Mouse (Mus musculus): ENCODE results near the gene Cacnb2.

Gene Cacnb2

DNA sequence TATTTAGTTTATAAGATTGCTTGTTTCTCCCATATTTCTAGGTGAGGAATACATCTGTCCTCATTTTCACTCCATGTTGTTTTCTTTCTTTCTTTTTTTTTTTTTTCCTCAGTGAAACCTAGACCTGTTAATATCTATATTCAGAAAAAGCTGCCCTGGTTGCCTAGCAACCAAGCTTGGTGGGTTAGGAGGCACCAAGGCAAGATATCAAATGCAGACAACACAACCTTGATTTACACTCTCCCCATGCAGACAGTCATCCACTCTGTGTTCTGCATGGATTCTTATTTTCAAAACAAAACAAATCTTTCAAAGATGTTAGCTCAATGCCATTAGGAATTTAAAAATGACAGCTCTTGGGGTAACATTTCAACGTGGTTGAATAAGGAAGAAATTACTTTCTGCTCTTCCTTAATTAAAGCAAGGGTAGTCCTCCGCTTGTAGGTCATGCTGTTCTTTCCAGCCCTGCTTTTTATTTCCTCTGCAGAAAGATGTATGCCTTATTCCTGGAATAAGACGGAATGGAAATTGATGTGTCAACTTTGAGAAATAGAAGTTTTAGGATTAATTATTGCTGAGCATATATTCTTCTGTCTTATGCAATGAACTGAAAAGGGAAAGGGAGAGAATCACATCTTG, 172.1 kb downstream of the Cacnb2 start:
- DNase-seq: no peak

- DNase-seq: no peak
Observed at GRCm38 (mm10) chr2:14787983-14788382, 185.1 kb downstream of the Cacnb2 start.

DNA sequence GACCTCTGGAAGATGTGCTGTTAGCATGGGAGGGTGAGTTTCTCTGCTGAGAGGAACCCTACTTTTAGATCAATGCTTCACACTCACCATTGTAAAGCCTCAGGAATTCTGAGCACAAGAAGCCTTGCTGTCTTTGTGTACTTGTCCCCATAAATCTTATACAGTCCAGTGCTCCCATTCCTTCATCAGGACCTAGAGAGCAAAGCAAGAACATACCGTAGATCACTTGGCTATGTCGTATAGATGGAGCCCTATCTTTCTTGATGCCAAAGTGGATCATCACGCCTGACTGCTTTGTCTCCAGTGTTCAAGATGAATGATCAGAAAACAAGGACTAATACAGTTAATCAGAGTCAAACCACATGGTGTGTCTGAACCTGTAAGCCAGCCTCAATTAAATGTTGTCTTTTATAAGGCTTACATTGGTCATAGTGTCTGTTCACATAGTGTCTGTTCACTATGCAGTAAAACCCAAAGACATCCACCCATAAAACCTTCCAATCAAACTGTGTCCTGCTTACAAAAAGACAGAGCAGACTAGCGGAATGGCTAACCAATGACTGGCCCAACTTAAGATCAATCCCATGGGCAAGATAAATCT, 198.7 kb downstream of the Cacnb2 start:
- DNase-seq: no peak

- DNase-seq: no peak
Observed at GRCm38 (mm10) chr2:14807650-14808347, 204.9 kb downstream of the Cacnb2 start.

- no peak for DNase-seq
Observed at GRCm38 (mm10) chr2:14814977-14815376, 212.1 kb downstream of the Cacnb2 start.

- no peak for DNase-seq
Observed at GRCm38 (mm10) chr2:14818651-14819050, 215.8 kb downstream of the Cacnb2 start.

DNA sequence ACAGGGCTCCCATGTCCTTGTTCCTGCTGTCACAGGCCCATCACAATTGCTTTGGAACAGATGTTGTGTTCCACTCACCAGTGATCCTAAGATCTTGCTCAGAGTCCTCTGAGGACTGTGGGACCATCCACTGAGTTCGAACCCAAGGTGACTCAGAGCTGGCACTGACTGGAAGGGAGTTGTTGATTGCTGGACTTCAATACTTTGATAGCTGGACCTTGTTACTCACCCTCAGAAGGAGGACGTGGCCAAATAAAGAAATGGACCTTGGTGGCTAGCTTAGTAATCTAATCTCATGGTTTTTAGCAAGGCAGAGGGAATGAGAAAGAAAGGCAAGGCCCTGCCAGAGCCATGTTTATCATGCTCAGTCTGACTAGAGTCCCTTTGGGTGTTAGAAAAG, 218.1 kb downstream of the Cacnb2 start:
- DNase-seq: no peak

DNA sequence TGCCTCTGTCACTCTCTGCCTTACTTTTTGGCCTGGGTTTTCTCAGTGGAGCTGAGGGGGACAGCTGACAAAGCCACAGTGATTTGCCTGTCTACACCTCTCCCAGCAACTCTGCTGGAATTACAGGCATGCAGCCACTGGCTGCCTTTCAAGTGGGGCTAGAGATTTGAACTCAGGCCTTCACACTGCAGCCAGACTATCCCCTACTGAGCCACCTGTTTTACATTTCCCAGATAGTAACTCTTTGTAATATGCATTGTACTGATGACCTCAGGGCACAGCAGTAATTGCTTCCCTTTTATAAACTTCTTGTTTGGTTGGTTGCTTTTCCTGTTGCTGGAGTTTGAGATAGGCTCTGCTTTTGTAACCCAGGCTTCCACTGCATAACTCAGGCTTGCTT, 220.2 kb downstream of the Cacnb2 start:
- no peak for DNase-seq

DNA sequence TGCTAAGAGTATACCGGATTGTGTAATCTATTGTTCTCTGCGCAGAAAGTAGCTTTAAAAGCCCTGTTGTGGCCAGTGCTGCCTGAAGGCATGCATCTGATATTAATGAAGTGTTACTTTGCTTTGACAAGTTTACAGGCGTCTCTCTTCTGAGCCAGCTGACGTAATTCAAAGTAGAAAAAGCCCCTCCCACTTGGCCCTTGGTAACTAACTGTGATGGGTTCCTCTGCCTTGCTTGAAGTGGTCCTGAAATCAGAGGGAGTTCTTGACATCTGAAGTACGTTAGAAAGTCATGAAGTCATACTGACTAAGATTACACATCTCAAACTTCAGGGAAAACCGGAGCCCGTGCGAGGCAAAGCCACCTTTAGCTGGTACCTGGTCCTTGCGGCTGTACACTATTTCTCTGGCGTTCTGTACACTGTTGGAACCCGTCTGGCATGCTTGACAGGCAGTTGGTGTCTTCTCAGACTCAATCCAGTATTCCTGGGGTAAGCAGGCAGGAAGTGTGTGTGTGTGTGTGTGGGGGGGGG, 221.0 kb downstream of the Cacnb2 start:
- DNase-seq: no peak

- no peak for DNase-seq
Observed at GRCm38 (mm10) chr2:14825146-14825545, 222.3 kb downstream of the Cacnb2 start.

DNA sequence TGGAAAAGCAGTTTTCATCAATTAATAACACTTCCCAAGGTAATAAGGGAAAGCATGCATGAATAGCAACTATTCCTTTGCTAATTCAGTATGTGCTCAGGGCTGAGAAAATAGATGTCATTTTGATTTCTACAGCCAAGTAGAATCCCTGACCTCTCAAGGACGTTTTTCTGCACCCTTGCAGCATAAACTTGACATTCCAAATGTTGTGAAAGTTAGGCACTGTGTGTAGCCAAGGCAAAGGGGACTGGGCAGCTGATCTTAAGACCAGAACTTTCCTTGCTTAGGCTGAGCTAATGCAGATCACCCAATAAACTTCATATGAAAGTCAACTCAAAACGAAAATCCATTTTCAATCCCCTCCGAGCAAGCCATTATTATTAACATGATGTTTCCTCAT, 226.6 kb downstream of the Cacnb2 start:
- DNase-seq: no peak

DNA sequence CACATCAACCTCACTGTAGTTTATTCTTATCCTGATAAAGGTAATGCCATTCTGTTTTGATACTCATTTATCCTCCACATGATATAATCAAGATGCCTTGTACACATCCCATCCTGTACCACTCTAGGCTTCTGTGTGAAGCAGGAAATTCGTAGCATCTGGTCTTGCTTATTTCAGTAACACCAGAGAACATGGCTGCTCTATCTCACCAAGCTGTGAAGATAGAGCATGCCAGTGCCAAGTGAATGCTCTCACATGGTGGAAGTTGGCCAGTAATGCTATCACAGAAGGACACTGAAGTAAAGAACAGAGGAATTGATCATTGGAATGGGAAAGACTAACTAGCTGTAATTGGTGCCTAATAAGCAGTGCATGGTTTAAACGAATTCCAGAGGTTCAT, 228.4 kb downstream of the Cacnb2 start:
- no peak for DNase-seq

DNA sequence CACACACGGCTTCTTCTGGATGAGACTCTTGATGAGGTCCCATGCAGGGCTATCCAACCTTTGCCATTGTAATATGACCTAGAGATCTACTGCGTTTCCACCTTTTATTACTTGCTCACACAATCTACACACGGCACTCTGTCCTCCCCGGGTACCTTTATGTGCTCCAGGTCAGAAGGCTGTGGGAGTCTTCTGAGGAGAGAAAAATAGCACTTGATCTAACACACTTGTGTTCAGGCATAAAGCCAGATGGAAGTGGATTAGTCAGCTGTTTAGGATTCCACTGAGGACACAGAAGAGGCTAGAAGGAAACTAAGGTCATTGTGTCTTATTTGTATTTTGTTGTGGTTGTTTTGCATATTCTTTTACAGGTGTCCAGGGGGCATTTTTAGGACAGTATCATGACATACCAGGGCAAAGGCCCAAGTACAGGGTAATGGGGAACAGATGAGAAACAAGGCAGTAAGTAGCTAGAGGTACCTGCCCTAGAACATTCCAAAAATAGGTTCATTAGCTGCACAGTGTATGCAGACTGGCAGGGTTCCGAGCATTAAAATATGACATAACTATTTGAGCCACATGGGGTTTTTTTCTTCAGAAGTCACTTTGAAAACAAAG, 231.9 kb downstream of the Cacnb2 start:
- no peak for DNase-seq

GRCm38 (mm10) chr2:14841272-14841671, 238.4 kb downstream of the Cacnb2 start:
- DNase-seq: no peak

DNA sequence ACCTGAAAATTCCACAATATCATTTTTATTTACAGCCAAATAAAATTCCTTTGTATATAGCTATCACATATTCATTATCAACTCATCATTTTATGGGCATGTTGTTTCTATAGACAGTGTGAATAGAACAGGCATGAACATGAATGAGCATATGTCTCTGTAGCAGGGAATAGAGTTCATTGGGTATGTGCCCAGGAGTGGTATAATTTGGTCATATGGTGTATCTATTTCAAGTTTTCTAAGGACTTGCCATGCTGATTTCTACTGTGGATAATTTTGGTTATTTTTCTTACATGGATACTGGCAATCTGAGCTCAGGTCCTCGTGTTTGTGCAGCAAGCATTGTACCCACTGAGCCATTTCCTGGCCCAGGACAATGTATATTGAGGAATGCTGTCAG, 243.8 kb downstream of the Cacnb2 start:
- DNase-seq: no peak

- no peak for DNase-seq
Observed at GRCm38 (mm10) chr2:14847188-14847587, 244.3 kb downstream of the Cacnb2 start.

GRCm38 (mm10) chr2:14850831-14851230, 247.9 kb downstream of the Cacnb2 start:
- no peak for DNase-seq

- peak; percentile 45 to 59 for DNase-seq
Observed at GRCm38 (mm10) chr2:14851383-14851782, 248.5 kb downstream of the Cacnb2 start.

GRCm38 (mm10) chr2:14854054-14854453, 251.2 kb downstream of the Cacnb2 start:
- DNase-seq: no peak

DNA sequence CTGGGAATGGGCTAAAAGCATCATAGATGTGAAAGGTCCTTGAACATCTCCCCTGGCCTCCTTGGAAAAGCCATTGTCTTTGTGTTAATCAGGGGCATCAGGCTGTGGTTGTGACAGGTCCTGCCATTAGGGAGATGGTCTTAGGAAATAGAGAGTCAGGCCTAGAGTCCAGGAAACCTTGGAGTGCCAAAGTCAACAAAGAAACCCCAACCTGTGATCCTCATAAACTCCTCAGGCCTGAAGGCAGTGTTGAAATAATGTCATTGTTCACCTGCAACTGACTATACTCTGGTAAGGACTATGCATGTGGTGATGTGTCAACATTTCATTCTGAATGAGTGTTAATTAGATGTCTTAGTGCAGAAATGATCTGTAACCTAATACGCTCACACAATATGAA, 255.4 kb downstream of the Cacnb2 start:
- DNase-seq: no peak

DNA sequence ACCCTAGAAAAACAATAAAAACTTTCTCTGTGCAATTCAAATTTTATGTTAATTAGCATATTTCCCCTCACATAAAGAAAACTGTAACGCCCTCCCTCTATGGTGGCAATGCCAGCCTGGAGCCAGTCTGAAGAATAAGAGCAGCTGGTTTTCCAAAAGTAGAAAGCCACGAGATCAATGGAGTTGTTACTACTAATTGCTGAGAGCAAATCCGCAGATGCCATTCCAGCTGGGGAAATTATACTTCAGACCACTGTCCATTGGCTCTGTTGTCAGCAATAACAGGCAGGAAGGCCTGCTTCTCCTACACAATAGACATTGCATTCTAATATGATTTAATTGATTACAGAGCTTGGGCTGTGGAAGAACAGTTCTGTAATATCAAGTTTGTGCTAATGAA, 257.5 kb downstream of the Cacnb2 start:
- DNase-seq: no peak

- DNase-seq: no peak
Observed at GRCm38 (mm10) chr2:14861613-14862012, 258.7 kb downstream of the Cacnb2 start.

GRCm38 (mm10) chr2:14862981-14863380, 260.1 kb downstream of the Cacnb2 start:
- no peak for DNase-seq

GRCm38 (mm10) chr2:14873116-14873515, 270.2 kb downstream of the Cacnb2 start:
- DNase-seq: no peak

Data from thymus, postnatal 36 days (tissue).